Mouse (Mus musculus) megakaryocyte, adult 5-6 weeks (primary cell): Measurements from ENCODE around the gene Gfpt2. TPM values are rescaled to one million over a fixed set of nuclear protein-coding genes. Genes with fewer than 3 reads are reported as not detected.
"Not testable (repeated sequence)": the region's sequence is repeated elsewhere in the genome, so short reads cannot be mapped to it uniquely, and the experiment has no call there.

Experiments
- ATAC-seq: 2 replicates; pipeline ENCODE4 v1.8.0; 2016; ENCODE audit warnings: mild to moderate bottlenecking, inconsistent platforms; ENCODE audit not compliant: poor library complexity, severe bottlenecking
- total RNA-seq, 2 experiments: library from RNA; stranded (forward) in 1 of 2; stranded (reverse) in 1 of 2; fragments of 153-499, 151-499 nt in 1 of 2; fragments of 221-1000, 200-1000 nt in 1 of 2; gene quantifications; 2 replicates each; pipeline versions ENCODE4 v1.2.3 to v1.2.4; 2015 to 2017

Gfpt2 gene
- total RNA-seq, 2 experiments from 2014 or later, result 0.11 TPM; not detected in 1

DNA sequence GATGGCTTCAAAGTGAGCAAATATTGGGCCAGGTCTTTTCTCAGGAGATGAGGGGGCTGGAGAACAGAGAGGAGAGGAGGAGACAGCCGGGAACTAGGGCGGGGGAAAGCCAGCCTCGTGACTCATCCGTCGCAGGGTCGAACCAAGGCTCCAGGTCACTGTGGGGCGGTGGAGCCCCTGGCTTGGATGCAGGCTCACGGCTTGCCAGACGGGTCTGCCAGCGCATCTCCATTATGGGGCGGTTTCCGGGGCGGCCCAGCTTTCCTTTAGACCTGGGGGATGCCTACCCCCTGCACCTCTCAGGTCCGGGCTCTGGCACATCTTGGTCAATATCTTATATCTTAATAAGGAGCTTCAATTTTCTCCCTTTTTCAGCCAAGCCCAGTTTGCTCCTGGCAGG, 847 bp upstream of the Gfpt2 start:
- ATAC-seq, result no peak

DNA sequence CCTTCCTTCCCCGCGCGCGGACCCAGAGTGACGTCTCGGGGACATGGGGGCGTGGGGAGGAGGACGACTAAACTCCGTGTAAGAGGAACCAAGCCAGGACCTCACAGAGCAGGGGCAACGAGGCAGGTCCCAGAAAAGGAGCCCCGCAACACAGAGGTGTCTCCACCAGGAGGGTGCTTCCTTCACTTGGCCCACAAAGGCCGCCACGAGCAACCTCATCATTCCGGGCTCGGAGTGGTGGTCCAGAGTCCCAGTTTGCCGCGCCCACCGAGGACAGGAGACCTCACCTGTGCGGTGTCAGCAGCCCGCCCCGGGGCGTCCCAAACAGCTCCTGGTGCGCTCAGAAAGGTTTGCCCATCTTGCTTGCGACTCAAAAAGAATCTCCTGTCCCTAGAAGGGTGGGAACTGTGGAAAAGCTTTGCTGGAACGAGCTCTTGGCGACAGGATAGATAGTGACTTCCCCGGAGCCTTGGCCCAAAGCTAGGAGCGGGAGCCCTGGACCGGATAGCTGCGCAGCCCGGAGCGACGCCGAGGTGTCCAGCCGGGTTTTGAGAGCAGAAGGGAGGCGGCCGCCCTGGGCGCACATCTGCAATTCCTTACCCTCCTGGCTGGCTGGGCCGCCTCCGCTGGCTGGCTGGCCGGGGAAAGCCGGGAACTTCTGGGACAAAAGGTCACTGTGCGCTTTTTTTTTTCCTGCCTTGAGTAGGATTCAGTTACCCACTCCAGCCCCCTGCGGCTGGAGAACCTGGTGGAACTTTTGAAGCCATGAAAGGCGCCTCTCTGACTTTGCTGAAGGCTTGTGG, 565 bp downstream of the Gfpt2 start:
- ATAC-seq, result peak; percentile 30; the same call in 1 of the 2 replicates

DNA sequence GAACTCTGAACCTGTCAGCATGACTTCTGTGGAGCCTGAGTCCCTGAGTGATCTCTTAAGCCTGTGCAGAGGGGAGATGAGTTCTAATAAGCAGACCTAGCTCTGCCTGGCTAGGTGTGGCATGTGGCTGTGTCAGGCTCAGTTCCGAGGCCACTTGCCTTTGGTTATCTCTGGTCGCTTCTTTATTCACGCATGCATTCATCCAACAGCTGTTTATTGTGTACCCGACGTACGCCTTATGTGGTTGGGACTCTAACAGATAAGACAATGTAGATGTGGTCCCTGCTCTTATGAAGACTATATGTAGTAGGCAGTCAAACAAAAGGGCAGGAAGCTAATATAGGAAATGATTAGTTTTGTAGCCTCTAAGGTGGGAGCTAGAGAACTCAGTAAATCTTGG, 5.0 kb downstream of the Gfpt2 start:
- no peak for ATAC-seq

DNA sequence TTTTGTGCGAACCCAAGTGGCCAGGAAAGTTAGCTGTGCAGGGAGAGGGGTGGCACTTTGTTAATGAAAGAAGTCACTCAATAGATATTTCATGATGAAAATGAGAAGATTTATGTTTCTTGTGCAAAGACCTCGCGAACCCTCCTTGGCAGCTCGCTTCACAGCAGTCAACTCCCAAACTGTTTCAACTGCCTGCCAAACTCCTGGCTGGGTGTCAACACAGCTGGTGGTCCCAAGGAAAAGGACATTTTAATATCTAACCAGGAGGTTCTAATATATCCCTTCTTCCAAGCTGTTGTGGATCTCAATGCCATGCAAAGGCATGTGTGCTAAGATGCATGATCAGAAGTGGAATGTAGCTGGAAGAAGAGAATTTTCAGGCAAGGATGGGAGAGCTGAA, 7.5 kb downstream of the Gfpt2 start:
- ATAC-seq, result no peak

DNA sequence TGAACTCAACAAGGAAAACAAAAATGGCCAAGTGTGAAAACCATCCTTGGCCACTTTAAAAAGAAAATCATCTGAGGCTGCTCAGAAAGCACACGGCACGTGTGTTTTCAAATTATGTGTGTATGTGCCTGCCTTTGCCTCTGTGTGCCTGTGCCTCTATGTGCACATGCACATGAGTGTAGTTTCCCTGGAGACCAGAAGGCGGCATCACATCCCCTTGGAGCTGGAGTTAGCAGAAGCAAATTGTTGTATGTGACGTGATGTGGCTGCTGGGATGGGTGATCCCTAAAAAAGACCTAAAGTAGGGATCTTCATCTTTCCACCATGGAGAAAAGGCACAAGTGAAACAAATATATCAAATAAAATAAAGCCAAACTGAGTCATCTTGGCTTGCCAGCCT, 9.8 kb downstream of the Gfpt2 start:
- no peak for ATAC-seq

DNA sequence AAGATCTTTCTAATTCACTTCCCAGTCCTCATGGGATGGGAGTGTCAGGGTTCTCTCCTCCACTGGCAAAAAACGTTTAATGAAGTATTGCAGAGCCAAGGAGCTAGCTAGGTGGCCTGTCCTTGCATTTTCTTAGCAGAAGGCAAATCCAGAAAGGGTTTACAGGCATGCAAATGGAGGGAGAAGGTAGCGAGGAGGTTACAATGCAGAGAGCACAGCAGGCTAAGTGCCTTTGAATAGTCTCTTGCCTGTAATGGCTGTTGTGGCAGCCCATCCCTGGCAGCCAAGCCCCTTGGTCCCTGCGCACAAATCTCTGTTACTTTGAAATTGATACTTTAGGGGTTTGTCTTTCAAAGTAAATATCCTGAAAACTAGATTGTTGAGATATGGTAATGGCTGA, 12.2 kb downstream of the Gfpt2 start:
- ATAC-seq, result no peak

DNA sequence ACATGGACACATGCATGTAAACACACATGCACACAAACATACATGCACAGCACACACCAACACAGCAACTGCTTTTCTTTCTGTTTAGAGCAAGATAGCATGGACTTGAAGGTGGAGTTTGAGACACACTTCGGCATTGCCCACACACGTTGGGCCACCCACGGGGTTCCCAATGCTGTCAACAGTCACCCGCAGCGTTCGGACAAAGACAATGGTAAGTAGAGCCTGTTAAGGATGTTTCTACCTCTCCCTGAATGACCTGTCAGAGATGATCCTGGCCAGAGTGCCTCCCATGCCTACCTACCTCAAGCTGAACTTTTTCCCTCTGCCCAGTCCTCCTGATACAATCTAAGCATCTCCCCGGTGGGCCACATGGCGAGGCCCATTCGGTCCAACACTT, 15.0 kb downstream of the Gfpt2 start:
- no peak for ATAC-seq

DNA sequence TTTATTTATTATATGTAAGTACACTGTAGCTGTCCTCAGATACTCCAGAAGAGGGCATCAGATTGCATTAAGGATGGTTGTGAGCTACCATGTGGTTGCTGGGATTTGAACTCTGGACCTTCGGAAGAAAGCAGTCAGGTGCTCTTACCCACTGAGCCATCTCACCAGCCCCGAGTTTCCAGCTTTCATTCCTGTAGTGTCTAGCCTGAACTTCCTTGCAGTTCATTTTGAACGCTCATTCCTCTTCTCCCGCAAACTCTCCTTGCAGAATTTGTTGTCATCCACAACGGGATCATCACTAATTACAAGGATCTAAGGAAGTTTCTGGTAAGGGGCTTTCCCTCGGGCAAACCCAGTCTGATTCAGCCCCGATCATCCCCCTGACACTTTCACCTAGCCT, 16.7 kb downstream of the Gfpt2 start:
- ATAC-seq, result not testable (repeated sequence)

DNA sequence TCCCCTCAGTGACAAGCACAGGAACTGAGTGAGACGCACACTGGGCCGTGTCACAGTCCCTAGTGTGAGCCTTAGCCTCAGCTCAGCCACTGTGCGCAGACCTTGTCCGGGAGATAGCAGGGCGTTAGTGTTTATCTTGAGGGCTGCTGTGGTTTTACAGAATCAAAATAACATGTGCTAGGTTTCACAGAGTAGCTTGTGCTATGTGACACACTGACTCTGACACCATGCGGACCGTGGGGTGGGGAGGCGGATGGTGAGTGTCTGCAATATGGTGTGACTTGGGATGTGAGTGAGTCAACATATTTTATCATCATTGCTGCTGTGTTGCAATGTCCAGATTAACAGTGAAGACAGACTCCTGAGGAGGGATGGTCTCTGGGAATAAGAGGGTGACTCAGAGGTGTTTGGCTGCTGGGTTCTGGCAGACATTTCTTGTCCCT, 17.1 kb downstream of the Gfpt2 start:
- peak; percentile 82 for ATAC-seq

DNA sequence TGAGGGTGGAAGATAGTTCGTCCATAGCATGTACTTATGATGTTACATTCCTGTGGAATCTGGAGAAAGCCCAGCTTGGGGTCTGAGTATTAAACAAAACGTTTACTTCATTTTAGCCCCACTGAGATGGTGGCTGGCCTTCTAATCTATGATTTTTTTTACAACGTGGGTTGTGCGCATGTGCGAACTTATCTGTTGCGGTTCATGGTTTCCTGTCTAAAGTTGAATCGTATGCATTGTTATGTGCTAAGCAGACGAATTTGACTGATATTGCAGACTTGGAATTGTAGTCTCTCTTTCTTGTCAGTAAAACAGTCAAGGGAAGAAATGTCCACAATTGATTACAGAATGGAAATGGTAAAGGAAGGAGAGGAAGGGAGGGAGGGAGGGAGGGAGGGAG, 17.9 kb downstream of the Gfpt2 start:
- ATAC-seq, result no peak

DNA sequence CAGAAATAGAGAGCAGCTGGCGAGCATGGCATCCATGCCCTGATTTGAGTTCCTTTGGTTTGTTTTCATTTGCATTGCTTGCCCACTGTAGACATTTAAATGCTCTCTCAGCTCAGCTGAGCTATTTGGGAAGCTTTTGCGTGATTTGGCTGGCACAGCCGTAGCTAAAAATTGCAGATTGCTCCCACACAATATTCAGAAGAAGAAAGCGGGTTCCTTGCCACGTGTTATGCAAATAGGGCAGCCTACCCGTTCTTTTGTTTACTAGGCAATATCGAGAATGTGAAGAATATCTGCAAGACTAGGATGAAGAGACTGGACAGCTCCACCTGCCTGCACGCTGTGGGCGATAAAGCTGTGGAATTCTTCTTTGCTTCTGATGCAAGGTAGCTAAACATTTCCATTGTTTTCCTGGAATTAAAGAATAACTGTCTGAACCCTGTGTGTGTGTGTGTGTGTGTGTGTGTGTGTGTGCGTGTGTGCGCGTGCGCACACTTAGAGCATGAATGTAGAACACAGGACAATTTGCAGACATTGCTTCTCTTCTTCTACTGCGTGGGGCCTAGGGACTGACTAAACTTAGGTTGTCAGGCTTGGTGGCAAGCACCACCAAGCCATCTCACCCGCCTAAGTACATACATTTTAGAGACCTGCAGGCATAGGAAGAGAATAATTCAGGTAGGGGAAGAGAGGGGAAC, 25.0 kb downstream of the Gfpt2 start:
- ATAC-seq, result no peak

DNA sequence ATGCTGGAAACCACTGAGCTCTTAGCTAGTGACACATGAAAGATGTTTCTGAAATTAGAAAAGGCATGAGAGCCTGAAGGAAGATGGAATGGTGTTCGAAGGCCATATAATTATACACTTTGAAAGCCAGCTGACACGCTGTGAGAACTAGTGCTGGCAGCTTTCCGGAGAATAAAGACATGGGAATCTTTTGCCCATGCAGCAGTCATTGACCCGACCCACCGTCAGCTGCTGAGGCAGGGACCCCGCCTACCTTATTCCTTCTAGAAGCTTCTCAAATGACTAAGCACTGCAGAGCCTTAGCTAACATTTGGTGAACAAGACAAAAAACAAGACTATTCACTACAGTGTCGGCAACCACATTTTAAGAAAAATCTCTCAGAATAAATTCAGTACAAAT, 25.7 kb downstream of the Gfpt2 start:
- no peak for ATAC-seq

DNA sequence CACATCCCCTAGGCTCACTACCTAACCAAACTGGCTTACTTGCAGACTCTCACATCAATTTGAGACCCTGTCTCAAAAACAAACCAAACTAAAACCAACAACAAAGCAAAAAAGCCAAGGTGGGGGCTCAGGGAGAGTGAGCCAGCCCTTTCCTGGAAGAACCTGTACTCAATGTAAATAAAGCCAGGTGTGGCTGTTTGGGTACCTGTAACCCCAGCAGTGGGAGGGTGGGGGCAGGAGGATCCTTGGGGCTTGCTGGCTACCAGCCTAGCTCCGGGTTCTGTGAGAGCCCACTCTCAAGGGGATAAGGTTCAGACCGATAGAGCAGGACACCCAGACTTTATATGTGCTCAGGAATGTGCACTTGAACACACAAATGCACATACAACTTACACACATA, 26.9 kb downstream of the Gfpt2 start:
- ATAC-seq, result no peak

DNA sequence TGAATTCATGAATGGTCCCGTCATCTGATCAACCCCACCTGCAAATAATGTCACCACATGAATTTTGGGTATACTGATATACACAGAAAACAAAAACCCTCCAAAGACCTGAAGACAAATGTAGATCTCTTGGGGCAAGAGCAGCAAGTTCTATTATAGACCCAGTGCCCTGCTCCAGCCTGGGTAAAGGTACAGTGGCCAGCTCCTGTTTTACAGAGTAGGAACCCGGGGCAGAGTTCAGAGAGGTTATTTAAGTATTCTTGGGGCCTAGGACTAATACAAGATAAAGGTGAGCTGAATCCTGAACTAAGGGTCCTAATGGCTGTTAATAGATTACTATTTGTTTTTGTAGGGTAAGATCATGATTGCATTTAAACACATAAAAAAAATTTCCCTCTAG, 27.6 kb downstream of the Gfpt2 start:
- ATAC-seq, result no peak

DNA sequence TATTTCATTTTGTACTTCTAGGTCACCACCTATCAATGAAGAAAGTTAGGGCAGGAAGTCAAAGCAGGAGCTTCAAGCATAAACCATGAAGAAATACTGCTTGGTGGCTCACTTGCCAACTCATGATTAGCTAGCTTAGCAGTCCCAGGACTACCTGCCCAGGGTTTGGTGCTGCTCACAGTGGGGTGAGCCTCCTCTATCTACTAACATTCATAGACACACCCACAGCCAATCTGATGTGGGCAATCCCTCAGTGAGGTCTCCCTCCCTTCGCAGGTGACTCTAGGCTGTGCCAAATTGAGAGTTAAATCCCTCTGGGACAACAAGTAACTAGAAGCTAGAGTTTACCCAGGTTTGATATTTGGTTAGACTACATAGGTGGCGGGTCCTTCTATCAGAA, 28.4 kb downstream of the Gfpt2 start:
- no peak for ATAC-seq

DNA sequence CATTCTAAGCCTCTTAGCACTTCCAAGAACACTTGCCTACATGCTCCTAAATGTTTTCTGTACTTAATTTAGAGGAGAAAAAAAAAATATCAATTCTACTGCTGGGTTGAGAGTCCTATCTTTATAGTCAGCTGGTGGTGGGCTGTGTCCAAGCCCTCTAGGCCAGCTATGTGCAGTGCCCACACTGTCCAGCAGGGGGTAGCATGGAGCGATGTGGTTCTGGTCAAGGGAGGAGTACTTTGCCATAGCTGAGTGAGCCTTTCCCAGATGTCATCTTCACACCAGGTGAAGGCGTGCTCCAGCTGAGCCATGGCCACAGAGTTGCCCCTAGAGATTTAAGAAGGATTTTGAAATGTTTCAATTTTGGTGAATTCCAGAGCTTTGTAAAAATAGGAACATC, 30.9 kb downstream of the Gfpt2 start:
- peak; percentile 91 for ATAC-seq

DNA sequence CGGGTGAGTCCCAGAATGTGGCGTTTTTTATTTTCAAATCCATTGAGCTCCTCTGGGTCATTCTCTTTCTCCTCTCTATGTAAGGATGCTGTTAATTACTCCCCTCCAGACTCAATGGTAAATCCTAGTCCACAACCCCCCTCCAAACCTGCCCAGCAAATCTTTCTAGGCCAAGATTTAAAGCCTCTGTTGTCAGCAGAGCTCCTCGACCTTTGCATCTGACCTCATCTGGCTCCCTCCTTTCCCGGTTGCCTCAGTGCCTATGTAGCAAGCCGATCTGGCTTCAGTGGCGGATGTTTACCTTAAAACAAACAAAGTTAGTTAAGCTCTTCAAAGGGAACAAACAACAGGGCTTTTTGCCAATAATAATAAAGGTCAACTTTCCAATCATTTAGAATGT, 33.3 kb downstream of the Gfpt2 start:
- ATAC-seq, result no peak

DNA sequence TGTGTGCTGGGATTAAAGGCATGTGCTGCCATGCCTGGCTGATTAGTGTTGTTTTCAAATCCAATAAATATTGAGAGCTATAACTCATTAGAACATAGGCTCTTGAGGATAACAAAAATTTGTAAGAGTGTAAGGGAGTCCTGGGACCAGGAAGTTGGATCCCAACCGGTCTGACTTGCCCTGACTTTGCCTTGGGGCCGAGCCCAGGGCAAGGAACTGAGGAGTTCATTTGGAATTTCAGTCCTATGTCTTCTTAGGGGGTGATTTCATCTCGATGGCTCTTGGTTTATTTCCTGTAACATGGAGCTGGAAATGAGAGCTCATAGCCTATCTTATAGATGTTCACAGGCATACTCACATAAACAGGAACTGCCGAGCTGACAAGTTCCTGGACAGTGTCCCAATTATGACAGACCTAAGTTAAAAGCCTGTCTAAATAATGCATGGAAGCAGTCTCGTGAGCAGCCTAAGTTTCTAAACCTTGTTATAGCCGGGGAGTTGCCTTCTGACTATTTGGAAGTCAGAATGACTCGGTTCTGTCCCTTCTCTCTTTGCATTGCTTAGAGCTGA, 35.3 kb downstream of the Gfpt2 start:
- ATAC-seq, result no peak

DNA sequence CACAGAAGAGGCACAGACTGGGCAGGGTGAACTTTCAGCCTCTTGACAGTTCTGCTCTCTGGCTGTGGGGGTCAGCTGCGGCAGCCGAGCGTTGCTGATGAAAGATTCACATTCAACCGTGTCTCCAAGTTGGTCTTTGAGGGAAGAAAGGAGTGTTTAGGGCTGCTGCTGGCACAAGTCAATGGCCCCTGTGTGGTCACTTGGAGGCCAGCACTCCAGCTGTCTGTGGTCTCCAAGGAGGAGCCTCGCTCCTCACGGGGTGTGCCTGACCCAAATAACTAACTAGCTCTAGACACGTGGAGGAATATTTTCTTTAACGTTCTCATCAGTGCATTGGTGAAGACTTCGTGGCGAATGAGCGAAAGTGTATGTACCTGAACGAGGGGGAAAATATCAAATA, 38.0 kb downstream of the Gfpt2 start:
- no peak for ATAC-seq

DNA sequence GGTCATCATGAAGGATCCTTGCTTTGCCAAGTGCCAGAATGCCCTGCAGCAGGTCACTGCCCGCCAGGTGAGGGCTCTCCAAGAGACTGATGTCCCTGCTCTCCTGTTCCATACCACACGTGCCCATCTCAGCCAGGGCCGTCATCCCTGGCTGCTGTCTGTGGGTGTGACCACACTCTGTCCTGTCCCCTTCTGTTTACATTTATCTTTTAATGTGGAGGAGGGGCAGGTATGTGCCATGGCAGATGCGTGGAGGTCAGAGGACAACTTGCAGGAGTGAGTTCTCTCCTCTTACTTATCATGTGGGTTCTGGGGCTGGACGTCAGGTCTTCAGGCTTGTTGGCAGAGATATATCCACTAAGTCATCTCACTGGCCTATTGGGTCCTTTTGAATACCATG, 39.0 kb downstream of the Gfpt2 start:
- ATAC-seq, result no peak

DNA sequence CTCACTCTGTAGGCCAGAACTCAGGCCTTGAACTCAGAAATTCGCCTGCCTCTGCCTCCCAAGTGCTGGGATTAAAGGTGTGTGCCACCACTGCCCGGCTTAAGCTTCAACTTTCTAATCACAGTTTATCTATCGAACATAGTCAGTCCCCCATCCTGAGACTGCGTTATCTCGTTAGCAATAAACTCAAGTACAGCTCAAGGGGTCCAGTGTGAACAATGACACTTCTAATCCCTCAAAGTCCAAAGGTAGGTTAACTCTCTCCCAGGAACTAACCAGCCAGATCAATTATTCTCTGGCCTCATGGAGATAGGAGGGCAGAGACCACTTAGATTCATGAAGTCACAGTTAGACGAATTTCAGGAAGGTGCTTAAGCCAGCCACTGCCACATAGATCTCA, 40.3 kb downstream of the Gfpt2 start:
- ATAC-seq, result no peak
